ENCODE assay signal across 13 mouse cellular contexts in genomic region chrX:139622071-139622470, GRCm38 (mm10).
"Had no signal": no experiment of that assay in that cellular context is flagged by ENCODE, and none has a peak within 500 bp of the region (broad histone marks: within the 10 kb centered on the region; RNA-seq: fewer than 3 reads in every experiment).

No protein-coding gene starts in this region.

- DNase-seq: lung, adult 18-20 months; lung, embryonic 14.5 days; lung, postnatal 10 days; lung, postnatal 4 days; midbrain, embryonic 14.5 days; retina, postnatal 1 day; right cerebral cortex, adult 18-20 months; right cerebral cortex, postnatal 25 days; right cerebral cortex, postnatal 4 days; spleen, adult 18-20 months; thymus, adult 18-20 months; thymus, postnatal 14 days; thymus, postnatal 36 days had no signal
